Mouse (Mus musculus) megakaryocyte, embryonic 14.5 days (primary cell): ENCODE data around the gene Bcl3.

Experiments
- FLI1 ChIP-seq: IDR thresholded peaks from 2 replicates; pipeline ENCODE4 v1.6.1; 2012; ENCODE audit warnings: low read length, inconsistent platforms, mixed read lengths
- GATA1 ChIP-seq: IDR thresholded peaks from 3 replicates; pipeline ENCODE4 v1.6.1; 2012; ENCODE audit warnings: mixed read lengths, low read length, inconsistent platforms, borderline replicate concordance

DNA sequence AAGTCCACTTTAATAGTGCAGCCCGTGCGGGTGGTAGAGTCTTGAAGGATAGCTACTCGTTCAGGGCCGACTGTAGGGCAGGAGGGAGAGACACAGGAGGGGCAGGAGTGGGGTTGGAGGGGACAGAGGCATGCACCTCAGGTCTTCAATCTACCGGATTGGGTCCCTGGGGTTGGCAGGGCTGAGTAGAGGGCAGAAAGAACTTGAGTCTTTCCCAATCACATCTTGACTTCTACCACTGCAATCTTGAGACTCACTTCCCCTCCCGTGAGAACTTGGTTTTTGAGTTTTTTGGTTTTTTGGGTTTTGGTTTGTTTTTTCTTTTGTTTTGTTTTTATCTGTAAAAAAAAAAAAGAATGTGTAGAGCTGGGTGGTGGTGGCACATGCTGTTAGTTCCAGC, 33.7 kb upstream of the Bcl3 start:
- TF ChIP-seq GATA1 (no peak), FLI1 (no peak)
